Mouse (Mus musculus) CD4-positive, CD25-positive, alpha-beta regulatory T cell, adult 2 months (primary cell): Measurements from ENCODE around the gene Ttll12.

Source experiments
- DNase-seq: peaks from one replicate; pipeline ENCODE4 v3.0.0-alpha.2; 2012; ENCODE audit warnings: low read depth, low spot score

Gene Ttll12

GRCm38 (mm10) chr15:83563857-83564651 lies 30.9 kb downstream of the Ttll12 start:
- peak; percentile 62 for DNase-seq

- DNase-seq: peak; percentile 78
Measured at GRCm38 (mm10) chr15:83563327-83563856, 31.6 kb downstream of the Ttll12 start, which contains the start of the genes Tspo and Mcat. Tspo (plus strand) TSS chr15:83563592. Mcat (minus strand) TSS chr15:83563787.

- peak; percentile 88 for DNase-seq
Measured at GRCm38 (mm10) chr15:83562626-83563270, 32.2 kb downstream of the Ttll12 start.

- DNase-seq: no peak
Measured at GRCm38 (mm10) chr15:83560941-83561477, 33.9 kb downstream of the Ttll12 start.

GRCm38 (mm10) chr15:83555161-83555974 lies 39.6 kb downstream of the Ttll12 start:
- peak; percentile 92 for DNase-seq

- DNase-seq: peak; percentile 44
Measured at GRCm38 (mm10) chr15:83553831-83554230, 41.1 kb downstream of the Ttll12 start.

GRCm38 (mm10) chr15:83550137-83550536 lies 44.8 kb downstream of the Ttll12 start:
- no peak for DNase-seq

GRCm38 (mm10) chr15:83547144-83547543 lies 47.8 kb downstream of the Ttll12 start:
- no peak for DNase-seq

GRCm38 (mm10) chr15:83546029-83546428 lies 48.9 kb downstream of the Ttll12 start:
- no peak for DNase-seq

GRCm38 (mm10) chr15:83541647-83542287 lies 53.2 kb downstream of the Ttll12 start:
- DNase-seq: no peak

- DNase-seq: no peak
Measured at GRCm38 (mm10) chr15:83539905-83540304, 55.1 kb downstream of the Ttll12 start.

GRCm38 (mm10) chr15:83538855-83539254 lies 56.1 kb downstream of the Ttll12 start:
- no peak for DNase-seq

- DNase-seq: no peak
Measured at GRCm38 (mm10) chr15:83535890-83536231, 59.1 kb downstream of the Ttll12 start.

- DNase-seq: no peak
Measured at GRCm38 (mm10) chr15:83534960-83535889, 59.7 kb downstream of the Ttll12 start.

- DNase-seq: no peak
Measured at GRCm38 (mm10) chr15:83532606-83533005, 62.4 kb downstream of the Ttll12 start.

- DNase-seq: no peak
Measured at GRCm38 (mm10) chr15:83531961-83532469, 62.9 kb downstream of the Ttll12 start.

- DNase-seq: no peak
Measured at GRCm38 (mm10) chr15:83530688-83531087, 64.3 kb downstream of the Ttll12 start.

- DNase-seq: no peak
Measured at GRCm38 (mm10) chr15:83530233-83530632, 64.7 kb downstream of the Ttll12 start.

GRCm38 (mm10) chr15:83529765-83530164 lies 65.2 kb downstream of the Ttll12 start:
- DNase-seq: no peak

- no peak for DNase-seq
Measured at GRCm38 (mm10) chr15:83528892-83529291, 66.1 kb downstream of the Ttll12 start.
